Mouse (Mus musculus): ENCODE results near the gene Olfr804.

The Olfr804 gene

GRCm38 (mm10) chr10:129702910-129703309, at the start of gene Olfr804:
Gene Olfr804 (plus strand): TSS chr10:129703210.
- DNase-seq: no peak

GRCm38 (mm10) chr10:129657394-129657793, 45.6 kb upstream of the Olfr804 start, which contains the start of gene Olfr800:
Gene Olfr800 (plus strand): TSS chr10:129657694.
- DNase-seq: no peak

GRCm38 (mm10) chr10:129673765-129674164, 29.2 kb upstream of the Olfr804 start, which contains the start of gene Olfr801:
Gene Olfr801 (minus strand): TSS chr10:129673865.
- no peak for DNase-seq

GRCm38 (mm10) chr10:129688069-129688468, 14.9 kb upstream of the Olfr804 start, which contains the start of gene Olfr802:
Gene Olfr802 (minus strand): TSS chr10:129688169.
- no peak for DNase-seq

- DNase-seq: no peak
These were observed 8.8 kb upstream of the Olfr804 start, which contains the start of gene Olfr803 for GRCm38 (mm10) chr10:129694186-129694585. Gene Olfr803 (minus strand): TSS chr10:129694286.

- DNase-seq: no peak
These were observed 26.3 kb downstream of the Olfr804 start, which contains the start of gene Olfr805 for GRCm38 (mm10) chr10:129729275-129729674. Gene Olfr805 (minus strand): TSS chr10:129729375.

GRCm38 (mm10) chr10:129741821-129742220, 38.8 kb downstream of the Olfr804 start, which contains the start of gene Olfr806:
Gene Olfr806 (minus strand): TSS chr10:129741921.
- no peak for DNase-seq

- DNase-seq: no peak
These were observed 54.7 kb downstream of the Olfr804 start, which contains the start of gene Olfr807 for GRCm38 (mm10) chr10:129757693-129758092. Gene Olfr807 (minus strand): TSS chr10:129757793.
